Mouse (Mus musculus) heart, adult 2 months (tissue): Measurements from ENCODE around the gene Mfn2. TPM values are rescaled to one million over a fixed set of nuclear protein-coding genes. Genes with fewer than 3 reads are reported as not detected.

Experiments
- DNase-seq, 2 experiments: peaks; one replicate each; pipeline ENCODE4 v3.0.0; 2021
- H3K27ac ChIP-seq: fragments of 200-600 bp; 2 replicates; pipeline ENCODE4 v1.8.1; 2022
- H3K27me3 ChIP-seq: fragments of 200-500 bp; 2 replicates; pipeline ENCODE4 v1.6.1; 2012; ENCODE audit warnings: mild to moderate bottlenecking, low read length, inconsistent platforms, mixed read lengths; ENCODE audit not compliant: control insufficient read depth, insufficient read depth
- H3K36me3 ChIP-seq: fragments of 200-500 bp; 2 replicates; pipeline ENCODE4 v1.6.1; 2012; ENCODE audit warnings: low read length, inconsistent platforms; ENCODE audit not compliant: control insufficient read depth, insufficient read depth
- H3K4me1 ChIP-seq: fragments of 200-500 bp; 2 replicates; pipeline ENCODE4 v1.6.1; 2011; ENCODE audit warnings: low read length; ENCODE audit not compliant: control insufficient read depth, insufficient read depth
- H3K4me3 ChIP-seq: fragments of 200-600 bp; 2 replicates; pipeline ENCODE4 v1.8.1; 2022
- H3K79me2 ChIP-seq: fragments of 200-500 bp; replicated peaks from 2 replicates; pipeline ENCODE4 v1.6.1; 2012; ENCODE audit warnings: mild to moderate bottlenecking, inconsistent platforms, low read length, moderate library complexity, mixed read lengths; ENCODE audit not compliant: control insufficient read depth, insufficient read depth
- H3K9ac ChIP-seq: fragments of 200-500 bp; 2 replicates; pipeline ENCODE4 v1.6.1; 2012; ENCODE audit warnings: low read depth, mild to moderate bottlenecking, control low read depth, inconsistent platforms, low read length, mixed read lengths
- CTCF ChIP-seq: fragments of 200-600 bp; IDR thresholded peaks from 2 replicates; pipeline ENCODE4 v1.8.1; 2022; ENCODE audit warnings: antibody characterized with exemption, mild to moderate bottlenecking, moderate library complexity
- EP300 ChIP-seq: fragments of 200-500 bp; IDR thresholded peaks from 2 replicates; pipeline ENCODE4 v1.6.1; 2011; ENCODE audit warnings: low read depth, low read length, control low read depth; ENCODE audit not compliant: insufficient read depth
- POLR2A ChIP-seq: fragments of 200-500 bp; IDR thresholded peaks from 2 replicates; pipeline ENCODE4 v1.6.1; 2011; ENCODE audit warnings: mild to moderate bottlenecking, low read depth, low read length, control low read depth; ENCODE audit not compliant: insufficient read depth
- WGBS: fragments of 180-500 bp; shearing (Covaris S2); methylation state at CpG from one replicate; pipeline ENCODE4 v1.1.7; 2018; 5-methylcytosine and 5-hydroxymethylcytosine counted together
- intact Hi-C: fragments of 180-260 bp; cut with DNase I; formaldehyde crosslinking; loops from one replicate; pipeline ENCODE4 v1.15.1; 2025
- polyA plus RNA-seq: library from polyadenylated mRNA; depleted of rRNA; stranded (reverse); fragments of >200 nt; gene quantifications from 2 replicates; pipeline ENCODE4 v1.2.3, GENCODE M21; 2012
- total RNA-seq, 2 experiments: library from RNA; stranded (reverse); gene quantifications; 2 replicates each; pipeline ENCODE4 v1.2.3; 2021

Mfn2 gene
- total and polyA plus RNA-seq, 3 experiments = 395 to 697 (median 626) TPM

DNA sequence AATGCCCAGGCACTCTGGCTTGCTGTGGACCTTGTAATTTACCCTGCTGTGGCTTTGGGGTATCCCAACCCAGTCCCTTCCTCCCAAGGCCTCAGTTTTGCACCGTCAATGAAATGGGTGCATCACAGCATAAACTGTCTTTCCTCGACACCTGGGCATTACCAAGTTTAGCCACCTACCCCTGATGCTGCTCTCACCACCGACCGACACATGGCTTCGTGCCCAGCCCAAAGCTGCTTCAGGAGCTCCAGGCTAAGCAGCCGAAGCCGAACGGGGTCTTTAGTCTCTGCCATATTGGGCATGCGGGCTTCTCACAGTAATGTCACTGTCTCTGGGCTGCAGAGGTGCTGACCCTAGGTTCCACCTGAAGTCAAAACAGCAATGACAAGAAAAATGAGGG is 38.4 kb downstream of the Mfn2 start:
- no peaks in the 10 kb centered on the region for H3K27me3 ChIP-seq
- no peak overlapping the region for H3K4me3 ChIP-seq
- 97% methylated on average over 9 of the region's 9 CpGs for WGBS
- H3K79me2 ChIP-seq = no peaks in the 10 kb centered on the region
- peaks cover 8% of the 10 kb centered on the region for H3K4me1 ChIP-seq
- H3K36me3 ChIP-seq = peaks cover 3% of the 10 kb centered on the region; the same call in 1 of the 2 replicates
- intact Hi-C loops = loop anchor here (2.0 to 5.0 kb wide), 3 partner anchors 17 to 71 kb away; partner anchors contain the start of genes Mfn2, Plod1 and Zfp933
- no peak overlapping the region for H3K9ac ChIP-seq
- DNase-seq = no peak
- no peak overlapping the region for H3K27ac ChIP-seq
- TF ChIP-seq EP300 = no peak
- no peak for TF ChIP-seq POLR2A
- no peak for TF ChIP-seq CTCF

DNA sequence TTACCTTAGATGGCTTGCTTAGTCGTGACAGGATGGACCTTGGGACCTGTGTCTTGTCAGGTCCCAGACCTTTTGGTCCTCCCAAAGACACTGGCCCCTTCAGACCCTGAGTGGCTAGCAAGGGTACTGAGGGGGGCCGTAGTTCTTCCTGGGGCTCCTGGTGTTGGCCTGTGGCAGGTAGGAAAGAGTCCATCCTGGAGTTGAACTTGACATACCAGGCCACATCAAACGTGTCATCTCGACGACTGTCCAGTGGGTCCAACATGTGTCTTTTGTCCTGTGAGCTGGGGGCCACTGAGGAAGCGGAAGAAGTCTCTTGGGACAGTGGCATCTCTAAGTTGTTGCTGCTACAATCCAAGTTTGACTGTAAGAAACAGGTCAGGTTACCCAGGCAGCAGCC is 38.9 kb downstream of the Mfn2 start:
- intact Hi-C loops = loop anchor here (2.0 to 5.0 kb wide), 3 partner anchors 17 to 72 kb away; partner anchors contain the start of genes Mfn2, Plod1 and Zfp933
- Histone ChIP-seq H3K4me1 (peaks cover 8% of the 10 kb centered on the region), H3K27me3 (no peaks in the 10 kb centered on the region), H3K4me3 (no peak overlapping the region), H3K27ac (no peak overlapping the region), H3K79me2 (no peaks in the 10 kb centered on the region), H3K9ac (no peak overlapping the region), H3K36me3 (peaks cover 3% of the 10 kb centered on the region; the same call in 1 of the 2 replicates)
- TF ChIP-seq CTCF (no peak), POLR2A (no peak), EP300 (no peak)
- no peak for DNase-seq
- WGBS = 89% methylated on average over 6 of the region's 6 CpGs

DNA sequence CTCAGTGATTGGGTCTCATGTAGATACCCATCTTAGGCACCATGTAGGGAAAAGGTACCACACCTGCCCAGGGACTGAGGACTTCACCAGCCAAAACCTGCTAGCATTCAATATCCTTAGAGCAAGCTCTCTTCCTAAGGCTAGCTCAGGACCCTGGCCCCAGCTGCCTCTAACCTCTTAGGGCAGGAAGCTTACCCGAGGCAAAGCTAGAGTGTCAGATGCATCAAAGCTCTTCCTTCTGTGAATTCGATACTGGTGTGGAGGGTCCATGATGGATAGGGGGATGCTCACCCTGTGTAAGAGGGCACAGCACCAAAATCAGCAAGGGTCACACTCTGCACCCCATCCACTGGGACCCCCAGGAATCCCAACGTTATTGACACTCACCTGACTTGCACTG is 42.5 kb downstream of the Mfn2 start:
- no peak for DNase-seq
- Histone ChIP-seq H3K4me1 (no peaks in the 10 kb centered on the region), H3K36me3 (no peaks in the 10 kb centered on the region), H3K27ac (no peak overlapping the region), H3K79me2 (no peaks in the 10 kb centered on the region), H3K27me3 (no peaks in the 10 kb centered on the region), H3K4me3 (no peak overlapping the region), H3K9ac (no peak overlapping the region)
- TF ChIP-seq POLR2A (no peak), CTCF (no peak), EP300 (no peak)
- intact Hi-C loops = no loop called here
- WGBS = 86% methylated on average over 3 of the region's 3 CpGs

DNA sequence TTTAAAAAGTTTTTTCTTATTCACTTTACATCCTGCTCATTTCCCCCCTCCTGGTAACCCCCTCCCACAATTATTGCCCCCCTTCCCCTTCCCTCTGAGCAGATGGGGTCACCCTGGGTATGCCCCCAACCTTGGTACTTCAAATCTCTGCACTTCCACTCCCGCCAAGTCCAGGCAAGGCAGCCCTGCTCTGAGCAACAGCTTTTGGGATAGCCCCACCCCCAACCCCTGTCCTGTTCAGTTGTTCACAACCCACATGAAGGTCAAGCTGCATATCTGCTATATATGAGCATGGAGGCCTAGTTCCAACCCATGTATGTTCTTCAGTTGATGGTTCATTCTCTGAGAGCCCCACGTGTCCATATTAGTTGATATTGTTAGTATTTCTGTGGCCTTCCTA is 53.7 kb downstream of the Mfn2 start:
- 60% methylated on average over 2 of the region's 2 CpGs for WGBS
- intact Hi-C loops = no loop called here
- no peak for DNase-seq
- H3K27ac ChIP-seq = no peak overlapping the region
- H3K4me3 ChIP-seq = no peak overlapping the region
- no peaks in the 10 kb centered on the region; the same call in 1 of the 2 replicates for H3K36me3 ChIP-seq
- no peaks in the 10 kb centered on the region for H3K27me3 ChIP-seq
- no peak for TF ChIP-seq EP300
- no peak for TF ChIP-seq CTCF
- no peak for TF ChIP-seq POLR2A
- no peak overlapping the region for H3K9ac ChIP-seq
- no peaks in the 10 kb centered on the region; the same call in 1 of the 2 replicates for H3K79me2 ChIP-seq
- H3K4me1 ChIP-seq = peaks cover 4% of the 10 kb centered on the region

DNA sequence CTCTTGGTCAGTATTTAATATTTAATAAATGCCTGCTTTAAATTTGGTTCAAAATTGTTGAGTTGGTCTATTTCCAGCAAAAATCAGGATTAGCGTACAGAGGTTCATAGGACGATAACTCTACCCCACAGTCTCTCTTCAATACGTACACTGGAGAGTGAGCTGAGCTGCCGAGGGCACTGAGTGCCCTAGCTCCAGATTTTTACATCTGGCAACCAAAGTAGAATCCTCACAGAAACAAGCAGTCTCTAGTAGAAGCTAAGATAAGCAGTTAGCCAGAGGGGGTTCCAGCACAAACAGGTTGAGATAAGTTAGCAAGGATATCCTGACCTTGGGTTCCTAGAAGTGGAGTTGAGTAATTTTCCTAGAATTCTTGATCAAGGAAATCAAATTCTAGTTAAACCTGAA is 55.9 kb downstream of the Mfn2 start:
- intact Hi-C loops = loop anchor here (2.0 to 5.0 kb wide), 2 partner anchors 18 to 36 kb away; no protein-coding TSS in a partner anchor
- H3K79me2 ChIP-seq = no peaks in the 10 kb centered on the region; the same call in 1 of the 2 replicates
- H3K27ac ChIP-seq = peak overlapping the region; percentile 92
- no peak; the same call in 1 of the 2 replicates for TF ChIP-seq POLR2A
- no peak for TF ChIP-seq EP300
- no peak for TF ChIP-seq CTCF
- H3K4me1 ChIP-seq = peaks cover 4% of the 10 kb centered on the region
- DNase-seq = no peak
- peak overlapping the region; percentile 71 for H3K9ac ChIP-seq
- H3K36me3 ChIP-seq = no peaks in the 10 kb centered on the region; the same call in 1 of the 2 replicates
- H3K27me3 ChIP-seq = no peaks in the 10 kb centered on the region
- H3K4me3 ChIP-seq = peak overlapping the region; percentile 84
- 0% methylated on average over 4 of the region's 4 CpGs for WGBS
